In genomic region chr4:127324759-127325158, GRCm38 (mm10) we compare ENCODE assay signal across 8 mouse cellular contexts. TPM values are rescaled to one million over a fixed set of nuclear protein-coding genes. Genes with fewer than 3 reads are reported as not detected.
DNase-seq lines count a peak whose midpoint lies in the region; ATAC-seq and TF ChIP-seq lines count a peak whose summit lies in the region.

No protein-coding gene starts in this region.

- H3K79me2 ChIP-seq in C2C12 (ENCODE audit: control insufficient read depth, insufficient read depth) = no peaks in the 10 kb centered on the region

- H3K9ac ChIP-seq in embryonic facial prominence, embryonic 11.5 days (replicated peaks; ENCODE audit: low read length) = no peak overlapping the region
- H3K9ac ChIP-seq in liver, postnatal 0 days (replicated peaks) = no peak overlapping the region
- no peak overlapping the region for H3K9ac ChIP-seq in neural tube, embryonic 15.5 days (replicated peaks)

- intact Hi-C loops in heart, postnatal 14 days (cut with DNase I) = loop anchor here (1.0 to 10.0 kb wide), 3 partner anchors 89 to 270 kb away; partner anchors contain the start of gene Tmem35b

- no peak for TF ChIP-seq EP300 in liver, postnatal 0 days (IDR thresholded peaks at IDR 0.05; ENCODE audit: low read depth)

- H3K27ac ChIP-seq in embryonic facial prominence, embryonic 11.5 days (replicated peaks; ENCODE audit: low read depth, low read length) = no peak overlapping the region
- H3K27ac ChIP-seq in liver, postnatal 0 days (ENCODE audit: low read depth) = no peak overlapping the region
- H3K27ac ChIP-seq in neural tube, embryonic 15.5 days (replicated peaks) = no peak overlapping the region

- 0 out of 2 replicates have a peak, but pooled peaks have one; percentile 34 for ATAC-seq in embryonic facial prominence, embryonic 11.5 days (replicated peaks; ENCODE audit: insufficient number of reproducible peaks, low FRiP score, low TSS enrichment, low read depth)
- peak; percentile 67 for ATAC-seq in liver, postnatal 0 days
- ATAC-seq in neural tube, embryonic 15.5 days (ENCODE audit: low FRiP score) = peak; percentile 81

- H3K27me3 ChIP-seq in C2C12 (ENCODE audit: control insufficient read depth, insufficient read depth, insufficient read length) = no peaks in the 10 kb centered on the region
- H3K27me3 ChIP-seq in embryonic facial prominence, embryonic 11.5 days (ENCODE audit: control insufficient read depth, insufficient read depth, low read length) = peaks cover 3% of the 10 kb centered on the region
- H3K27me3 ChIP-seq in liver, postnatal 0 days (ENCODE audit: insufficient read depth, low read length) = peaks cover 13% of the 10 kb centered on the region
- peaks cover 32% of the 10 kb centered on the region for H3K27me3 ChIP-seq in neural tube, embryonic 15.5 days (replicated peaks)

- TF ChIP-seq CTCF in C2C12 (IDR thresholded peaks at IDR 0.05; ENCODE audit: control insufficient read depth, insufficient read depth, insufficient read length) = peak; percentile 67
- TF ChIP-seq CTCF in liver, postnatal 0 days (IDR thresholded peaks at IDR 0.05; ENCODE audit: low read depth) = peak; percentile 89

- H3K4me2 ChIP-seq in embryonic facial prominence, embryonic 11.5 days (ENCODE audit: low read depth, low read length) = no peak overlapping the region
- H3K4me2 ChIP-seq in liver, postnatal 0 days (ENCODE audit: low read depth, low read length) = no peak overlapping the region
- no peak overlapping the region for H3K4me2 ChIP-seq in neural tube, embryonic 15.5 days

- no peaks in the 10 kb centered on the region for H3K36me3 ChIP-seq in C2C12 (ENCODE audit: control insufficient read depth, insufficient read depth)
- no peaks in the 10 kb centered on the region for H3K36me3 ChIP-seq in embryonic facial prominence, embryonic 11.5 days (replicated peaks; ENCODE audit: control insufficient read depth, insufficient read depth, low read depth, low read length)
- no peaks in the 10 kb centered on the region for H3K36me3 ChIP-seq in liver, postnatal 0 days (replicated peaks; ENCODE audit: insufficient read depth, low read length)
- H3K36me3 ChIP-seq in neural tube, embryonic 15.5 days = no peaks in the 10 kb centered on the region

- DNase-seq in adrenal gland, postnatal 14 days = peak; percentile 89
- peak; percentile 93 for DNase-seq in embryonic facial prominence, embryonic 11.5 days (ENCODE audit: low spot score)
- DNase-seq in heart, postnatal 14 days = peak; percentile 77 to 86
- peak; percentile 78 for DNase-seq in layer of hippocampus, adult 11-12 months (ENCODE audit: low spot score)
- DNase-seq in liver, postnatal 0 days = peak; percentile 85
- DNase-seq in thymus, postnatal 14 days = peak; percentile 61

- H3ac ChIP-seq in C2C12 (ENCODE audit: control insufficient read depth, insufficient read length, low read depth) = no peak overlapping the region

- 5% methylated on average over 6 of the region's 6 CpGs for WGBS in embryonic facial prominence, embryonic 11.5 days
- WGBS in liver, postnatal 0 days (ENCODE audit: insufficient replicate concordance) = 6% methylated on average over 6 of the region's 6 CpGs
- 9% methylated on average over 6 of the region's 6 CpGs for WGBS in neural tube, embryonic 15.5 days

- H3K9me3 ChIP-seq in embryonic facial prominence, embryonic 11.5 days (replicated peaks; ENCODE audit: control insufficient read depth, low read length) = no peaks in the 10 kb centered on the region
- no peaks in the 10 kb centered on the region for H3K9me3 ChIP-seq in liver, postnatal 0 days (ENCODE audit: low read length)
- H3K9me3 ChIP-seq in neural tube, embryonic 15.5 days (replicated peaks) = no peaks in the 10 kb centered on the region

- H3K4me1 ChIP-seq in embryonic facial prominence, embryonic 11.5 days (ENCODE audit: control insufficient read depth, insufficient read depth, low read length) = no peaks in the 10 kb centered on the region
- H3K4me1 ChIP-seq in liver, postnatal 0 days (ENCODE audit: insufficient read depth) = no peaks in the 10 kb centered on the region
- peaks cover 2% of the 10 kb centered on the region; the same call in 1 of the 2 replicates for H3K4me1 ChIP-seq in neural tube, embryonic 15.5 days

- no peaks in the 10 kb centered on the region for H3K79me3 ChIP-seq in C2C12 (ENCODE audit: low read depth)

- H3K4me3 ChIP-seq in C2C12 (ENCODE audit: insufficient read depth, poor library complexity, severe bottlenecking) = no peak overlapping the region
- no peak overlapping the region for H3K4me3 ChIP-seq in embryonic facial prominence, embryonic 11.5 days (ENCODE audit: low read depth, low read length)
- H3K4me3 ChIP-seq in liver, postnatal 0 days (ENCODE audit: low read depth, low read length) = no peak overlapping the region
- H3K4me3 ChIP-seq in neural tube, embryonic 15.5 days (replicated peaks) = no peak overlapping the region

TF ChIP-seq in C2C12, 6 proteins besides CTCF, POLR2A, EP300 and RAD21:
- peak; percentile 60 for TF ChIP-seq MAX (IDR thresholded peaks at IDR 0.05)
- TF ChIP-seq USF1 (IDR thresholded peaks at IDR 0.05; ENCODE audit: low read depth) = no peak
- TF ChIP-seq FOSL1 (IDR thresholded peaks at IDR 0.05; ENCODE audit: insufficient read depth, low read length, poor library complexity, severe bottlenecking) = no peak
- no peak for TF ChIP-seq CEBPB (IDR thresholded peaks at IDR 0.05; ENCODE audit: low read depth)
- no peak for TF ChIP-seq MYOG (IDR thresholded peaks at IDR 0.05; ENCODE audit: control insufficient read depth, extremely low read depth, insufficient read length)
- TF ChIP-seq MYOD1 (IDR thresholded peaks at IDR 0.05; ENCODE audit: control insufficient read depth, insufficient read length, low read depth) = no peak

RNA-seq across cellular contexts. Expression of gene Gjb3, which starts 5.9 kb away (rescaled TPM):
- 1.8 TPM for polyA plus RNA-seq in C2C12 (2012; fragmentation: generic; extraction: Trizol)
- 0.26 TPM in 1 of 2 replicates, not detected in the other for total RNA-seq in adrenal gland, postnatal 14 days (2021)
- polyA plus RNA-seq in embryonic facial prominence, embryonic 11.5 days (2014; fragmentation: Nextera tagmentation; extraction: Ambion mirVana) = 2.7 and 3.8 TPM in 2 replicates
- total RNA-seq in heart, postnatal 14 days (2021) = under 1 TPM in 1 of 2 experiments, not detected in 1; 0.22 TPM
- polyA plus RNA-seq in liver, postnatal 0 days (2015; fragmentation: Nextera tagmentation; extraction: Ambion mirVana) = 0.24 and 0.34 TPM in 2 replicates
- polyA plus RNA-seq in neural tube, embryonic 15.5 days (2015; fragmentation: Nextera tagmentation; extraction: Ambion mirVana) = 0.59 TPM in 1 of 2 replicates, not detected in the other

RNA-seq across cellular contexts. Expression of gene Gja4, which starts 10.9 kb away (rescaled TPM):
- polyA plus RNA-seq in C2C12 (2012; fragmentation: generic; extraction: Trizol) = 0.07 TPM
- 10.0 and 13.2 TPM in 2 replicates for total RNA-seq in adrenal gland, postnatal 14 days (2021)
- 13.1 and 13.4 TPM in 2 replicates for polyA plus RNA-seq in embryonic facial prominence, embryonic 11.5 days (2014; fragmentation: Nextera tagmentation; extraction: Ambion mirVana)
- total RNA-seq in heart, postnatal 14 days (2021) = 10 to 100 TPM; 20.8 to 23.0 TPM
- polyA plus RNA-seq in liver, postnatal 0 days (2015; fragmentation: Nextera tagmentation; extraction: Ambion mirVana) = 2.7 and 3.1 TPM in 2 replicates
- polyA plus RNA-seq in neural tube, embryonic 15.5 days (2015; fragmentation: Nextera tagmentation; extraction: Ambion mirVana) = 20.4 and 20.5 TPM in 2 replicates

RNA-seq across cellular contexts. Expression of gene Gjb4, which starts 29.1 kb away (rescaled TPM):
- polyA plus RNA-seq in C2C12 (2012; fragmentation: generic; extraction: Trizol) = 9.0 TPM
- total RNA-seq in adrenal gland, postnatal 14 days (2021) = not detected in 2 replicates
- polyA plus RNA-seq in embryonic facial prominence, embryonic 11.5 days (2014; fragmentation: Nextera tagmentation; extraction: Ambion mirVana) = 0.18 and 0.20 TPM in 2 replicates
- total RNA-seq in heart, postnatal 14 days (2021) = not detected
- polyA plus RNA-seq in liver, postnatal 0 days (2015; fragmentation: Nextera tagmentation; extraction: Ambion mirVana) = not detected in 2 replicates
- 0.13 TPM in 1 of 2 replicates, not detected in the other for polyA plus RNA-seq in neural tube, embryonic 15.5 days (2015; fragmentation: Nextera tagmentation; extraction: Ambion mirVana)

RNA-seq across cellular contexts. Expression of gene Gjb5, which starts 33.2 kb away (rescaled TPM):
- 0.37 TPM for polyA plus RNA-seq in C2C12 (2012; fragmentation: generic; extraction: Trizol)
- total RNA-seq in adrenal gland, postnatal 14 days (2021) = 0.37 and 0.49 TPM in 2 replicates
- polyA plus RNA-seq in embryonic facial prominence, embryonic 11.5 days (2014; fragmentation: Nextera tagmentation; extraction: Ambion mirVana) = 0.70 and 0.84 TPM in 2 replicates
- total RNA-seq in heart, postnatal 14 days (2021) = under 1 TPM; 0.48 to 0.61 TPM
- polyA plus RNA-seq in liver, postnatal 0 days (2015; fragmentation: Nextera tagmentation; extraction: Ambion mirVana) = 0.06 and 0.14 TPM in 2 replicates
- 0.41 and 0.49 TPM in 2 replicates for polyA plus RNA-seq in neural tube, embryonic 15.5 days (2015; fragmentation: Nextera tagmentation; extraction: Ambion mirVana)
